Mouse (Mus musculus): ENCODE data around the gene Epha4. TPM values are rescaled to one million over a fixed set of nuclear protein-coding genes. Genes with fewer than 3 reads are reported as not detected.

Epha4 gene
- polyA plus RNA-seq, 1 experiment, result 0.22 TPM

GRCm38 (mm10) chr1:77441401-77441800, 73.5 kb downstream of the Epha4 start:
- Histone ChIP-seq H3K27me3 (ENCODE audit: control insufficient read depth, insufficient read depth, low read length) (no peaks in the 10 kb centered on the region), H3K4me1 (ENCODE audit: control insufficient read depth, insufficient read depth, low read length) (no peaks in the 10 kb centered on the region), H3K36me3 (ENCODE audit: control insufficient read depth, insufficient read depth, low read length) (no peaks in the 10 kb centered on the region), H3K4me3 (ENCODE audit: control insufficient read depth, low read depth, low read length) (no peak overlapping the region), H3K27ac (ENCODE audit: control insufficient read depth, insufficient read depth, low read depth, low read length) (no peak overlapping the region)
- no peak for TF ChIP-seq POLR2A (IDR thresholded peaks at IDR 0.05; ENCODE audit: control insufficient read depth, low read depth, low read length)
- no peak for TF ChIP-seq CTCF (IDR thresholded peaks at IDR 0.05; ENCODE audit: control insufficient read depth, insufficient read depth, insufficient replicate concordance, low read depth, low read length)

- Histone ChIP-seq H3K36me3 (ENCODE audit: control insufficient read depth, insufficient read depth, low read length) (no peaks in the 10 kb centered on the region), H3K27me3 (ENCODE audit: control insufficient read depth, insufficient read depth, low read length) (no peaks in the 10 kb centered on the region), H3K4me3 (ENCODE audit: control insufficient read depth, low read depth, low read length) (no peak overlapping the region), H3K4me1 (ENCODE audit: control insufficient read depth, insufficient read depth, low read length) (no peaks in the 10 kb centered on the region), H3K27ac (ENCODE audit: control insufficient read depth, insufficient read depth, low read depth, low read length) (no peak overlapping the region)
- no peak for TF ChIP-seq POLR2A (IDR thresholded peaks at IDR 0.05; ENCODE audit: control insufficient read depth, low read depth, low read length)
Observed at GRCm38 (mm10) chr1:77440512-77440911, 74.4 kb downstream of the Epha4 start.

DNA sequence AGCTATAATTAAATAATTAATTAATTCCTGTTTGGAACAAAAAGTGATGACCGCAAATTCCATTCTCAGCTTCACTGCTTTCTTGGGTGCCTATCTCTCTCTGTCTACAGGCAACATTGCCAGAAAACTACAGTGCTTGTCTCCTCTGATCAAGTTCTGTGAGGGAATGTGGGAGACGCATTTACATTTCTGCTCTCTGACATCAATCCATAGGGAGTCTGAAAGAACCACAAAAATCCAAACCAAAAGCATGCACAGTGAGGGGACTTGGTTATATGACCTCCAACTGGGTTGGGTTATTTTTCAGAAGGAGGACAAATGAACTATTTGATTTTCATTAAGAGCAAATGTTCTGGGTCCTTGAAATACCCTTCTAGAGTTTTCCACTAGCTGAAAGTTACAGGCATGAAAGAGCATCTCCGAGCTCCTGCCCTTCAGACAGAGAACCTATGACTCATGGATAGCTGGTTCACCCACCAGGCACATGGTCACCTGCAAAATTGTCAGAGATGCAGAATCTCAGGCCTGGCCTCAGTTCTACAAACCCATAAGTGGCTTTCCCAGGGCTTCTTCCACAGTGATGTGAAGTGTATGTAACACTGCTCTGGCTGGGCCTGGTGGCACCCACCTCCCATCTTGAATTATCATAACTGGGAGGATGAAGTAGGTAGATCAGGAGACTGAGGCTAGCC, 75.4 kb downstream of the Epha4 start:
- Histone ChIP-seq H3K27me3 (ENCODE audit: control insufficient read depth, insufficient read depth, low read length) (no peaks in the 10 kb centered on the region), H3K36me3 (ENCODE audit: control insufficient read depth, insufficient read depth, low read length) (no peaks in the 10 kb centered on the region)
- TF ChIP-seq POLR2A (IDR thresholded peaks at IDR 0.05; ENCODE audit: control insufficient read depth, low read depth, low read length) (no peak), CTCF (IDR thresholded peaks at IDR 0.05; ENCODE audit: control insufficient read depth, insufficient read depth, insufficient replicate concordance, low read depth, low read length) (no peak)

GRCm38 (mm10) chr1:77438639-77439038, 76.2 kb downstream of the Epha4 start:
- no peaks in the 10 kb centered on the region for H3K4me1 ChIP-seq (ENCODE audit: control insufficient read depth, insufficient read depth, low read length)

More for the DNA sequence above, 75.4 kb downstream of the Epha4 start:
- Histone ChIP-seq H3K4me1 (ENCODE audit: control insufficient read depth, insufficient read depth, low read length) (no peaks in the 10 kb centered on the region), H3K4me3 (ENCODE audit: control insufficient read depth, low read depth, low read length) (no peak overlapping the region), H3K27ac (ENCODE audit: control insufficient read depth, insufficient read depth, low read depth, low read length) (no peak overlapping the region)

GRCm38 (mm10) chr1:77437881-77438610, 76.8 kb downstream of the Epha4 start:
- Histone ChIP-seq H3K27me3 (ENCODE audit: control insufficient read depth, insufficient read depth, low read length) (no peaks in the 10 kb centered on the region), H3K27ac (ENCODE audit: control insufficient read depth, insufficient read depth, low read depth, low read length) (no peak overlapping the region), H3K4me1 (ENCODE audit: control insufficient read depth, insufficient read depth, low read length) (no peaks in the 10 kb centered on the region), H3K36me3 (ENCODE audit: control insufficient read depth, insufficient read depth, low read length) (no peaks in the 10 kb centered on the region), H3K4me3 (ENCODE audit: control insufficient read depth, low read depth, low read length) (no peak overlapping the region)
- no peak for TF ChIP-seq CTCF (IDR thresholded peaks at IDR 0.05; ENCODE audit: control insufficient read depth, insufficient read depth, insufficient replicate concordance, low read depth, low read length)
- TF ChIP-seq POLR2A (IDR thresholded peaks at IDR 0.05; ENCODE audit: control insufficient read depth, low read depth, low read length), result no peak

More at GRCm38 (mm10) chr1:77438639-77439038, 76.2 kb downstream of the Epha4 start:
- H3K27ac ChIP-seq (ENCODE audit: control insufficient read depth, insufficient read depth, low read depth, low read length), result no peak overlapping the region
- H3K4me3 ChIP-seq (ENCODE audit: control insufficient read depth, low read depth, low read length), result no peak overlapping the region
- no peaks in the 10 kb centered on the region for H3K27me3 ChIP-seq (ENCODE audit: control insufficient read depth, insufficient read depth, low read length)
- TF ChIP-seq POLR2A (IDR thresholded peaks at IDR 0.05; ENCODE audit: control insufficient read depth, low read depth, low read length) (no peak), CTCF (IDR thresholded peaks at IDR 0.05; ENCODE audit: control insufficient read depth, insufficient read depth, insufficient replicate concordance, low read depth, low read length) (no peak)
- H3K36me3 ChIP-seq (ENCODE audit: control insufficient read depth, insufficient read depth, low read length), result no peaks in the 10 kb centered on the region

GRCm38 (mm10) chr1:77435045-77435444, 79.8 kb downstream of the Epha4 start:
- Histone ChIP-seq H3K27ac (ENCODE audit: control insufficient read depth, insufficient read depth, low read depth, low read length) (no peak overlapping the region), H3K4me1 (ENCODE audit: control insufficient read depth, insufficient read depth, low read length) (no peaks in the 10 kb centered on the region), H3K27me3 (ENCODE audit: control insufficient read depth, insufficient read depth, low read length) (no peaks in the 10 kb centered on the region), H3K4me3 (ENCODE audit: control insufficient read depth, low read depth, low read length) (no peak overlapping the region), H3K36me3 (ENCODE audit: control insufficient read depth, insufficient read depth, low read length) (no peaks in the 10 kb centered on the region)
- TF ChIP-seq POLR2A (IDR thresholded peaks at IDR 0.05; ENCODE audit: control insufficient read depth, low read depth, low read length) (no peak), CTCF (IDR thresholded peaks at IDR 0.05; ENCODE audit: control insufficient read depth, insufficient read depth, insufficient replicate concordance, low read depth, low read length) (no peak)

DNA sequence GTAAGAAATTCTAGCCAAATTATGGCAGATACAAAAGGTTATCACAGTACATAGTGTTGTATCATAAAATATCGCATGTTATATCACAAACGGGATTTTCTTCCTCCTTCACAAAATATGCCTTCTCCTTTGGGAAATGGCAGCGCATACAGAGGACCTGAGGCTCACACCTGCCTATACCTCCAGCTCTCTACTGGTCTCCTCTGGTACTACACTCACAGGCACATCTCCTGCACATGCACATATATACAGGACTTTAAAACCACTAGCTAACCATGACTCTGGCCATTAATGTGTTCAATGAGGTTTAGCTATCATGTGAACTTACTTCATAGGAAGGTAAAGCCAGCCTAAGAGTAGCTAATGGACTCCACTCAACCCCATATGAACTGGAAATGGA, 81.7 kb downstream of the Epha4 start:
- H3K36me3 ChIP-seq (ENCODE audit: control insufficient read depth, insufficient read depth, low read length), result no peaks in the 10 kb centered on the region
- H3K4me1 ChIP-seq (ENCODE audit: control insufficient read depth, insufficient read depth, low read length), result no peaks in the 10 kb centered on the region
- TF ChIP-seq CTCF (IDR thresholded peaks at IDR 0.05; ENCODE audit: control insufficient read depth, insufficient read depth, insufficient replicate concordance, low read depth, low read length) (no peak), POLR2A (IDR thresholded peaks at IDR 0.05; ENCODE audit: control insufficient read depth, low read depth, low read length) (no peak)
- H3K4me3 ChIP-seq (ENCODE audit: control insufficient read depth, low read depth, low read length), result no peak overlapping the region
- no peaks in the 10 kb centered on the region for H3K27me3 ChIP-seq (ENCODE audit: control insufficient read depth, insufficient read depth, low read length)
- no peak overlapping the region for H3K27ac ChIP-seq (ENCODE audit: control insufficient read depth, insufficient read depth, low read depth, low read length)
